Mouse (Mus musculus) right cerebral cortex, adult 2 months (tissue): Measurements from ENCODE around the gene Caskin1.

Experiments
- DNase-seq, 2 experiments: peaks; one replicate each; pipeline ENCODE4 v3.0.0; 2021 to 2022; ENCODE audit warnings: low spot score in 2 of 2

Gene Caskin1

GRCm38 (mm10) chr17:24470701-24471527 is 17.5 kb upstream of the Caskin1 start:
- DNase-seq, result peak; percentile 40 to 61

GRCm38 (mm10) chr17:24472512-24472911 is 15.9 kb upstream of the Caskin1 start:
- DNase-seq, result no peak

GRCm38 (mm10) chr17:24473612-24474275 is 14.7 kb upstream of the Caskin1 start, which contains the start of gene Bricd5:
Gene Bricd5, plus strand, starts transcription at chr17:24473884.
- no peak for DNase-seq

GRCm38 (mm10) chr17:24474557-24474956 is 13.8 kb upstream of the Caskin1 start:
- DNase-seq, result peak in 1 of 2 experiments; percentile 41

GRCm38 (mm10) chr17:24475586-24475985 is 12.8 kb upstream of the Caskin1 start:
- no peak for DNase-seq

- no peak for DNase-seq
These were observed 12.2 kb upstream of the Caskin1 start for GRCm38 (mm10) chr17:24476022-24476776.

GRCm38 (mm10) chr17:24477053-24477984 is 11.1 kb upstream of the Caskin1 start:
- no peak for DNase-seq

- no peak for DNase-seq
These were observed 10.3 kb upstream of the Caskin1 start for GRCm38 (mm10) chr17:24477985-24478600.

GRCm38 (mm10) chr17:24478663-24479380 is 9.6 kb upstream of the Caskin1 start, which contains the start of gene Mlst8:
Gene Mlst8, minus strand, starts transcription at chr17:24479078.
- DNase-seq, result peak; percentile 98 to 99

GRCm38 (mm10) chr17:24479431-24479830 is 9.0 kb upstream of the Caskin1 start:
- no peak for DNase-seq

GRCm38 (mm10) chr17:24480201-24480826 is 8.1 kb upstream of the Caskin1 start:
- no peak for DNase-seq

GRCm38 (mm10) chr17:24481027-24481815 is 7.2 kb upstream of the Caskin1 start:
- no peak for DNase-seq

GRCm38 (mm10) chr17:24483495-24483894 is 4.9 kb upstream of the Caskin1 start:
- DNase-seq, result no peak

GRCm38 (mm10) chr17:24485090-24485860 is 3.1 kb upstream of the Caskin1 start:
- no peak for DNase-seq

GRCm38 (mm10) chr17:24488662-24489264 is 362 bp downstream of the Caskin1 start:
- DNase-seq, result no peak

- no peak for DNase-seq
These were observed 1.0 kb downstream of the Caskin1 start for GRCm38 (mm10) chr17:24489265-24490030.

GRCm38 (mm10) chr17:24490399-24490798 is 2.0 kb downstream of the Caskin1 start:
- no peak for DNase-seq
